Mouse (Mus musculus) Patski (cell line): ENCODE data around the gene Rcc1l. TPM values are rescaled to one million over a fixed set of nuclear protein-coding genes. Genes with fewer than 3 reads are reported as not detected.

ENCODE experiments used
- ATAC-seq: fragments of 100-300 bp; one replicate; pipeline ENCODE4 v1.8.0; 2021
- CTCF ChIA-PET: fragments of 350-600 bp; sonication (Branson Sonifier 250); formaldehyde crosslinking; loops from one replicate; lab custom pipeline; 2022; ENCODE audit warnings: inconsistent platforms; lab: Charles Lee
- POLR2A ChIA-PET: fragments of 350-600 bp; sonication (Branson Sonifier 250); formaldehyde crosslinking; loops from one replicate; lab custom pipeline; 2022; ENCODE audit warnings: antibody characterized with exemption, inconsistent platforms; lab: Charles Lee
- DNase-seq: peaks from one replicate; pipeline ENCODE4 v3.0.0-alpha.2; 2011; ENCODE audit warnings: low read depth, low spot score
- H3K27me3 ChIP-seq: fragments of 371-371 bp; one replicate; pipeline ENCODE4 v1.5.1; 2021
- CTCF ChIP-seq: fragments of 100-300 bp; IDR thresholded peaks from one replicate; pipeline ENCODE4 v1.5.1; 2021
- in situ Hi-C: fragments of 300-500 bp; cut with MboI; formaldehyde crosslinking; loops from 3 replicates; pipeline ENCODE4 v1.11.1; 2018; ENCODE audit warnings: low pct_unique_long_range_greater_than_20kb, mixed read lengths
- polyA plus RNA-seq: library from polyadenylated mRNA; unstranded; gene quantifications from one replicate; pipeline ENCODE4 v1.2.3, GENCODE M21; 2021

Rcc1l gene
- 44.6 TPM for polyA plus RNA-seq

GRCm38 (mm10) chr5:134176169-134176881, at the start of gene Rcc1l:
TSS of gene Rcc1l (minus strand) at chr5:134176774.
- no peak for TF ChIP-seq CTCF
- no peaks in the 10 kb centered on the region for H3K27me3 ChIP-seq
- CTCF ChIA-PET: interaction anchor here (1.5 kb wide), 1 partner anchor 27 kb away, joined by 3 read pairs; no protein-coding TSS in a partner anchor
- ATAC-seq (peak; percentile 67), DNase-seq (no peak)
- in situ Hi-C loops: no loop called here
- POLR2A ChIA-PET: interaction anchor here (0.7 to 1.3 kb wide), 3 partner anchors 12 to 137 kb away, joined by 3 to 4 read pairs (median 3); no protein-coding TSS in a partner anchor

DNA sequence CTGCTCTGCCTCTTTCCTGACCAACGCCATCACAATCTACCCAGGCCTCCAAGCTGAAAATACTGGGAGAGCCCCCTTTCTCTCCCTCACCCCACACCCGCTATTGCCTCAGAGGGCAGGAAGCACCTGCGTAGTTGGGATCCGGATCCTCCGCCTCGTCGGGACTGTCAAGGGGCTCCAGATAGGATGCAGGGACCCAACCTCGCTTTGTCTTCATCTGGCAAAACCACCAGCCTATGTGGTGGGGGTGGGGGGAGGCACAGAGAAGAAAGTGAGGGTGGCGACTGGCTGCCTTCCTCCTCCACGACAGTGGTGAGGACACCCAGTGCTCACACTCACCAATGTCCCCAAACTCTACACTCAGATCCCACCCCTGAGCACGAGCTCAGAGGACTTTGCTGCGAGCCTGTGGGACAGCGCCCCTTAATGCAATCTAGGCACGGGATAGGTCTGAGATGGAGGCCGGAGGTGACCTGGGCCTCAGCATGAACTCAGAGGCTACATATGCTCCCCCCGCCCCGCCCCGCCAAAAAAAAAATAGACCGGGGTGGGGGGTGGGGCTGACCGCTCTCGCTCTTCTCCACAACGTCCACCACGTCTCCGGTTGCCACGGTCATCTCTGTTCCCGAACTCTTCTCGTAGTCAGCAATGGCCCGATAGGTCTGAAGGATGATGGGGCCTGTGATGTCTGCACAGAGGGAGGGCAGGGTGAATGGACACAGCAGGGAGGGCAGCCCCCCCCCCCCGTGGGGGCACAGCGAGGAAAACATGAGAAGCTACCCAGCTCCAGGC, 48.7 kb upstream of the Rcc1l start:
- ChIA-PET POLR2A (no interaction called here), CTCF (interaction anchor here (1.0 to 1.4 kb wide), 2 partner anchors 10 to 116 kb away, joined by 3 read pairs; no protein-coding TSS in a partner anchor)
- ATAC-seq (no peak), DNase-seq (no peak)
- no peak for TF ChIP-seq CTCF
- H3K27me3 ChIP-seq: no peaks in the 10 kb centered on the region
- in situ Hi-C loops: no loop called here

DNA sequence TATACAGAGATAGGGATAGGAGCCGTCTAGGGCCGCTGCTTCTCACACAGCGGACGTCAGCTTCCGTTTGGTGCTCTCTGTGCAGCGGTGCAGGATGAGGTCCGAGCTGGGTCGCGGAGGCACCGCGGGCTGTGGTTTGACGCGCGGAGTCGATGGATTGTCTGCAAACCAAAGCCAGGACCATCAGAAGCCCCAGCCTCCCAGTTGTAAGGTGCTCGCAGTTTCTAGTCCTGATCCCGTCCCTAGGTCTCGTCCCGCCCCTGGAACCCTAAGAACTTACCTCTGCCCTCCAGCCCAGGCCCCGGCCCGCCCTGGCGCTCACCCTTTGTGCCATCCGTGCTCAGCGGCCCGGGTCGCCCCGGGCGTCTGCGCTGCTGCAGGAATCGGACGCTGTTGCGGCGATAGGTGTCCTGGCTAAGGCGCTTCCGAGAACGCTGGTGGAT, 45.2 kb upstream of the Rcc1l start:
- in situ Hi-C loops: no loop called here
- ChIA-PET CTCF (no interaction called here), POLR2A (no interaction called here)
- no peak for ATAC-seq
- no peak for DNase-seq
- TF ChIP-seq CTCF: no peak
- no peaks in the 10 kb centered on the region for H3K27me3 ChIP-seq

DNA sequence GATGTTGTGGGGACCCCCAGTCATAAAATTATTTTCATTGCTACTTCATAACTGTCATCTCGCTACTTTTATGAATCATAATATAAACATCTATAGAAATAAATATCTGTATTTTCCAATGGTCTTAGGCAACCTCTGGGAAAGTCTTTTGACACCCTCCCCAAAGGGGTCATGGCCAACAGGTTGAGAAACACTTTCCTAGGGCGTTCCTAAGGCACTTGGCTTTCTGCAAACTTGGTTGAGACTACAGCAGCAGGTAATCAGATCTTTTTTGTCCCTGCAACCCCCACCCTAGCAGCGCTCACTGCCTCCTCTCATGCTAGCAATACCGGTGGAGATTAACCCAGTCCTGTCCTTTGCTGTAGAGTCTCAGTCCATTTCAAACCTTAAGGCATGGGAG, 44.7 kb upstream of the Rcc1l start:
- ChIA-PET POLR2A (interaction anchor here (0.8 kb wide), 1 partner anchor 10 kb away, joined by 3 read pairs; no protein-coding TSS in a partner anchor), CTCF (no interaction called here)
- H3K27me3 ChIP-seq: no peaks in the 10 kb centered on the region
- no peak for TF ChIP-seq CTCF
- DNase-seq (no peak), ATAC-seq (no peak)
- in situ Hi-C loops: no loop called here

GRCm38 (mm10) chr5:134217900-134218299, 41.3 kb upstream of the Rcc1l start:
- H3K27me3 ChIP-seq: no peaks in the 10 kb centered on the region
- CTCF ChIA-PET: interaction anchor here (1.1 to 1.2 kb wide), 2 partner anchors 18 to 129 kb away, joined by 3 read pairs; no protein-coding TSS in a partner anchor
- POLR2A ChIA-PET: no interaction called here
- TF ChIP-seq CTCF: no peak
- DNase-seq (no peak), ATAC-seq (no peak)
- in situ Hi-C loops: no loop called here

DNA sequence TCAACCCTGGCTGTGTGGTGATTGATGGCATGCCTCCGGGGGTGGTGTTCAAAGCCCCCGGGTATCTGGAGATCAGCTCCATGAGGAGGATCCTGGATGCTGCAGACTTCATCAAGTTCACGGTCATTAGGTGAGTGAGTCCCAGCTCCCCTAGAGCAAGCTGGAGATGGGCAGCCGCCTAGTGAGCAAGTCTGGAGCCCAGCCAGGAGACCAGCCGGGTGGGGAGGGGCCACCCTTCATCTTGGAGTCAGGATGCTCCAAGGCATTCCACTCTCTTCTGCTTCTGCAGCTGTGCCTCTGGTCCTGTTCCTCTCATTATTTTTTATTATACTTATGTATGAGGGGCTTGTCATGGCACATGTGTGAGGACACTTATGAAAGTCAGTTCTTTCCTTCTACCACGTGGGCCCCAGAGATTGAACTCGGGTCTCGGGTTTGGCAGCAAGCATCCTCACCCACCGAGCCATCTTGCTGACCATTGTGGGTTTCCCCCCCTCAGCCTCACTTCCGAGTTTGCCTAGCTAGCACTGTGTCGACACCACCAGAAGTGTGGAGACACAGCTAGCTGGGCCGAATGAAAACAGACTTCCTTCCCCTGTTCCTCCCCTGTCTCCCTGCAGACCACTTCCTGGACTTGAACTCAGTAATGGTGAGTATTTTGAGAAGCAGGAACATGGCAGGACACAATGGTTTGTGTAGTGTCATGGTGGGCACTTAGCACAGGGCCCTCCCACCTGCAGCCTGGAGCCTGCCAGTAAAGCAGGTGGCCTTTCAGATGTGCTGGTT, 37.6 kb upstream of the Rcc1l start:
- ChIA-PET POLR2A (no interaction called here), CTCF (no interaction called here)
- in situ Hi-C loops: no loop called here
- no peak for ATAC-seq
- no peaks in the 10 kb centered on the region for H3K27me3 ChIP-seq
- no peak for TF ChIP-seq CTCF
- no peak for DNase-seq

DNA sequence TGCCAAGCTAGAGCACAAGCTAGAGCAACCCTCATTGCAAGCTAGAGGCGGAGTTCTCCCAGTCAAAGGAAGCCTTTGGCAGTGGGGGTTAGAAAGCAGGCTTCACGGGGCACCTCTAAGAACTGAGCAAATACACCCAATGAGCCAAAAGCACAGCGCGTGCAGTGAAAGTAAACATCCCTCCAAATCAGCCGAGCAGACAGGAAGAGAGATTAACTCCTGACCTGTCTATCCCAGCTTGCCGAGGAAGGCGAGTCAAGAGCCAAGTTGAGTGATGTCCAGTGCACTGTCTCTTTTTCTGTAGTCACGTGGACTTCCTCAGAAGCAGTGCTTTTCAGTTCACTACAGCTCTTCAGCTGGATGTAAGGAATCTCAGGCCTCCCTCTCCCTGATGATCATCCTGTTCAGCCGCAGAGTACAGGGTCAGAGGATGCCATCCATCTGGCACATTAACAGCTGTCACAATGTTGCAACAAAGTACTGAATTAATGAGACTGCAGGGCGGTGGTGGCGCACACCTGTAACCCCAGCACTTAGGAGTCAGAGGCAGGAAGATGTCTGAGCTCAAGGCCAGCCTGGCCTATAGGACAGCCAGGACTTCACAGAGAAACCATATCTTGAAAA, 33.5 kb upstream of the Rcc1l start:
- CTCF ChIA-PET: interaction anchor here (1.8 kb wide), 1 partner anchor 23 kb away, joined by 8 read pairs; no protein-coding TSS in a partner anchor
- no peak for ATAC-seq
- no peaks in the 10 kb centered on the region for H3K27me3 ChIP-seq
- no peak for TF ChIP-seq CTCF
- POLR2A ChIA-PET: no interaction called here
- in situ Hi-C loops: loop anchor here (10.0 kb wide), 1 partner anchor 255 kb away; no protein-coding TSS in a partner anchor
- no peak for DNase-seq

- in situ Hi-C loops: loop anchor here (10.0 kb wide), 1 partner anchor 258 kb away; no protein-coding TSS in a partner anchor
- POLR2A ChIA-PET: no interaction called here
Measured at GRCm38 (mm10) chr5:134206721-134207120, 30.1 kb upstream of the Rcc1l start.

DNA sequence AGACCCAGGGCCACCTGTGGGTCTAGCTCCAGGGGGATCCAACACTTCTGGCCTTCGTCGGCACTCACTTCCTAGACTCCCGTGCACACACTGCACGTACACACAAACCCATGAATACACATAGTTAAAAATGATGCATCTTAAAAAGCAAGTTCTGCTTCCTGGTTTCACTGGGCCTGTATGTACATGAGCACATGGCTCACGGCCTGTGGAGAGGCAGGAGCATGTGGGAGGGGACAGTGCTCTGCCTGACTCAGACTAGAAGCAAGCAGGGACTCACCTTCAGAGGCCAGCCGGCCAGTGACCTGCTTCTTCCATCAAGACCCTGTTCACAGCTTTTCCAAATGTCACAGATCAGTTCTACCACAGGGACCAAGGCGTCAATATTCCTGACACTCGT, 17.1 kb upstream of the Rcc1l start:
- CTCF ChIA-PET: no interaction called here
- H3K27me3 ChIP-seq: no peaks in the 10 kb centered on the region
- TF ChIP-seq CTCF: no peak
- no peak for DNase-seq
- in situ Hi-C loops: no loop called here
- no peak for ATAC-seq
- POLR2A ChIA-PET: no interaction called here

More at GRCm38 (mm10) chr5:134206721-134207120, 30.1 kb upstream of the Rcc1l start:
- H3K27me3 ChIP-seq: no peaks in the 10 kb centered on the region
- DNase-seq: no peak
- CTCF ChIA-PET: no interaction called here
- no peak for ATAC-seq
- TF ChIP-seq CTCF: no peak
